Mouse (Mus musculus) limb, embryonic 14.5 days (tissue): ENCODE data around the gene Fam69a. TPM values are rescaled to one million over a fixed set of nuclear protein-coding genes. Genes with fewer than 3 reads are reported as not detected.

ENCODE experiments used
- ATAC-seq: fragments of 200-750 bp; cut with Nextera tagmentation; 2 replicates; pipeline ENCODE4 v1.8.0; 2017; ENCODE audit warnings: low read depth, moderate number of reproducible peaks, moderate TSS enrichment; ENCODE audit not compliant: low FRiP score
- DNase-seq: peaks from one replicate; pipeline ENCODE4 v3.0.0-alpha.2; 2015; ENCODE audit warnings: low spot score
- H3K27ac ChIP-seq: fragments of 300-500 bp; sonication (generic); replicated peaks from 2 replicates; pipeline ENCODE4 v1.5.1; 2014; ENCODE audit warnings: low read depth, mild to moderate bottlenecking, low read length, moderate library complexity, mixed read lengths
- H3K27me3 ChIP-seq: fragments of 300-500 bp; sonication (generic); 2 replicates; pipeline ENCODE4 v1.6.1; 2014; ENCODE audit warnings: low read length, mixed read lengths; ENCODE audit not compliant: control insufficient read depth, insufficient read depth
- H3K36me3 ChIP-seq: fragments of 300-500 bp; sonication (generic); 2 replicates; pipeline ENCODE4 v1.6.1; 2014; ENCODE audit warnings: mild to moderate bottlenecking, low read length, moderate library complexity, mixed read lengths; ENCODE audit not compliant: control insufficient read depth, insufficient read depth
- H3K4me1 ChIP-seq: fragments of 300-500 bp; sonication (generic); 2 replicates; pipeline ENCODE4 v1.6.1; 2014; ENCODE audit warnings: antibody characterized with exemption, low read length, mixed read lengths; ENCODE audit not compliant: control insufficient read depth, insufficient read depth
- H3K4me2 ChIP-seq: fragments of 300-500 bp; sonication (generic); replicated peaks from 2 replicates; pipeline ENCODE4 v1.6.1; 2014; ENCODE audit warnings: low read depth, mild to moderate bottlenecking, low read length, moderate library complexity; ENCODE audit not compliant: severe bottlenecking
- H3K4me3 ChIP-seq: fragments of 300-500 bp; sonication (generic); replicated peaks from 2 replicates; pipeline ENCODE4 v1.5.1; 2014; ENCODE audit warnings: low read length
- H3K9ac ChIP-seq: fragments of 300-500 bp; sonication (generic); 2 replicates; pipeline ENCODE4 v1.6.1; 2014; ENCODE audit warnings: mild to moderate bottlenecking, low read depth, low read length, moderate library complexity; ENCODE audit not compliant: severe bottlenecking
- H3K9me3 ChIP-seq: fragments of 300-500 bp; sonication (generic); 2 replicates; pipeline ENCODE4 v1.6.1; 2016; ENCODE audit warnings: low read length; ENCODE audit not compliant: control insufficient read depth
- POLR2A ChIP-seq: fragments of 200-500 bp; IDR thresholded peaks from 2 replicates; pipeline ENCODE4 v1.8.0; 2012; ENCODE audit warnings: inconsistent platforms, mild to moderate bottlenecking, moderate library complexity, borderline replicate concordance; ENCODE audit not compliant: insufficient read depth, insufficient read length; ENCODE audit errors: extremely low read depth
- WGBS: fragments of 180-500 bp; shearing (Covaris S2); extraction: QIAGEN DNeasy Blood & Tissue Kit; methylation state at CpG from one replicate; pipeline ENCODE4 v1.1.7; 2014; 5-methylcytosine and 5-hydroxymethylcytosine counted together
- polyA plus RNA-seq, 2 experiments: library from polyadenylated mRNA; depleted of rRNA in 1 of 2; stranded (reverse) in 1 of 2; unstranded in 1 of 2; fragments of >200 nt; fragmentation: Nextera tagmentation in 1 of 2; extraction: Ambion mirVana in 1 of 2; gene quantifications; 2 replicates each; pipeline versions ENCODE4 v1.2.1 to v1.2.3; 2012 to 2014

Gene Fam69a
- polyA plus RNA-seq, 2 experiments: 8.9 to 30.1 TPM

GRCm38 (mm10) chr5:107921400-107922252 is 65.3 kb downstream of the Fam69a start:
- H3K4me1 ChIP-seq: no peaks in the 10 kb centered on the region
- no peak overlapping the region for H3K4me2 ChIP-seq
- TF ChIP-seq POLR2A: no peak
- peak; percentile 74; the same call in 1 of the 2 replicates for ATAC-seq
- H3K9me3 ChIP-seq: no peaks in the 10 kb centered on the region
- H3K27me3 ChIP-seq: no peaks in the 10 kb centered on the region
- no peak overlapping the region for H3K9ac ChIP-seq
- no peaks in the 10 kb centered on the region for H3K36me3 ChIP-seq
- 83% methylated on average over 2 of the region's 2 CpGs for WGBS
- no peak overlapping the region for H3K4me3 ChIP-seq
- H3K27ac ChIP-seq: no peak overlapping the region
- DNase-seq: peak; percentile 91

GRCm38 (mm10) chr5:107915280-107915679 is 71.6 kb downstream of the Fam69a start:
- H3K9ac ChIP-seq: no peak overlapping the region
- DNase-seq (no peak), ATAC-seq (no peak)
- H3K27me3 ChIP-seq: no peaks in the 10 kb centered on the region
- H3K9me3 ChIP-seq: no peaks in the 10 kb centered on the region
- H3K4me1 ChIP-seq: no peaks in the 10 kb centered on the region
- H3K36me3 ChIP-seq: peaks cover under 1% of the 10 kb centered on the region; the same call in 1 of the 2 replicates
- no peak overlapping the region for H3K27ac ChIP-seq
- H3K4me2 ChIP-seq: no peak overlapping the region
- WGBS: 46% methylated on average over 4 of the region's 4 CpGs
- no peak for TF ChIP-seq POLR2A
- H3K4me3 ChIP-seq: no peak overlapping the region

DNA sequence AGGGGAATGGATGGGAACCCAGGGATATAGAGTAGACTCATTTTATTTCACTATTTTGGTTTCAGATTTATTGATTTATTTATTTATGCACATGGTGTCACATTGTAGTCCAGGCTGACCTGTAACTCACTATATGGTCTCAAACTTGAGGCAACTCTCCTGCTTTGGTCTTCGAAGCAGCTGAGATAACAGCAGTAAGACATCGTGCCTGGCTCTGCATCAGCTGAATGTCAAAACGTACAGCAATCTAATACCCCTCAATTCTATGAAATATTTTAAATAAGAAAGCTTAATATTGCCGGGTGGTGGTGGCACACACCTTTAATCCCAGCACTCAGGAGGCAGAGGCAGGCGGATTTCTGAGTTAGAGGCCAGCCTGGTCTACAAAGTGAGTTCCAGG is 75.9 kb downstream of the Fam69a start:
- no peak for DNase-seq
- Histone ChIP-seq H3K9me3 (no peaks in the 10 kb centered on the region), H3K27ac (no peak overlapping the region), H3K4me3 (no peak overlapping the region), H3K4me1 (no peaks in the 10 kb centered on the region), H3K36me3 (peaks cover 42% of the 10 kb centered on the region), H3K27me3 (no peaks in the 10 kb centered on the region), H3K4me2 (no peak overlapping the region), H3K9ac (no peak overlapping the region)
- WGBS: 87% methylated on average over 5 of the region's 5 CpGs
- no peak for ATAC-seq
- TF ChIP-seq POLR2A: no peak

- 63% methylated on average over 5 of the region's 5 CpGs for WGBS
- no peak for TF ChIP-seq POLR2A
- no peaks in the 10 kb centered on the region for H3K4me1 ChIP-seq
- peaks cover 51% of the 10 kb centered on the region for H3K36me3 ChIP-seq
- H3K9ac ChIP-seq: no peak overlapping the region
- ATAC-seq (no peak), DNase-seq (no peak)
- H3K4me3 ChIP-seq: no peak overlapping the region
- no peaks in the 10 kb centered on the region for H3K9me3 ChIP-seq
- H3K4me2 ChIP-seq: no peak overlapping the region
- H3K27me3 ChIP-seq: no peaks in the 10 kb centered on the region
- no peak overlapping the region for H3K27ac ChIP-seq
These were observed 76.7 kb downstream of the Fam69a start for GRCm38 (mm10) chr5:107910084-107910616.

DNA sequence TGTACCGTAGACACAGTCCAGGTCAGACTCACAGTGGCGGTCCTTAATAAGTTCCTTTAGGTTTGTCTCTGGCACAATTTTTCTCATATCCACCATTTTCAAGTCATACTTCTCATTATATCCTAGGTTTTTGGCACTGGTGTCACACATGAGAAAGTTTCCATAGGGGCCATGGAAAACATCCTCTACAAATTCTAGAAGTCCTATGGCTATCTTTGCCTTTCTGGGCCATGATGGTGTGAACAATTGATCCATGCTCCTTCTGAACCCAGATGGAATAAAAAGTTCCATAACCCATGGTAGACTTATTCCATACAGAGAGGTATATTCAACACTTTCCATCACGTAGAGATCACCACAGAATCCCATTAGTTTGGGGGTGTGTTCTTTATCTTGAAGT is 77.2 kb downstream of the Fam69a start:
- H3K27ac ChIP-seq: no peak overlapping the region
- WGBS: 81% methylated on average over 3 of the region's 3 CpGs
- H3K4me2 ChIP-seq: no peak overlapping the region
- H3K4me1 ChIP-seq: no peaks in the 10 kb centered on the region
- H3K27me3 ChIP-seq: no peaks in the 10 kb centered on the region
- no peak for TF ChIP-seq POLR2A
- DNase-seq (no peak), ATAC-seq (0 out of 2 replicates have a peak, but pooled peaks have one; percentile 10)
- H3K36me3 ChIP-seq: peaks cover 56% of the 10 kb centered on the region
- H3K4me3 ChIP-seq: no peak overlapping the region
- H3K9me3 ChIP-seq: no peaks in the 10 kb centered on the region
- H3K9ac ChIP-seq: no peak overlapping the region
